Mouse (Mus musculus) thymus, adult 2 months (tissue): ENCODE results near the gene Hspa1b.

Source experiments
- CTCF ChIP-seq: fragments of 200-500 bp; IDR thresholded peaks from 2 replicates; pipeline ENCODE4 v1.5.1; 2012; ENCODE audit warnings: mild to moderate bottlenecking, control low read depth, low read length, moderate library complexity, borderline replicate concordance; ENCODE audit not compliant: control insufficient read depth, poor library complexity, insufficient read depth; ENCODE audit errors: extremely low read depth
- POLR2A ChIP-seq: fragments of 200-500 bp; IDR thresholded peaks from 2 replicates; pipeline ENCODE4 v1.6.1; 2012; ENCODE audit warnings: mild to moderate bottlenecking, low read length, control low read depth, moderate library complexity; ENCODE audit not compliant: control insufficient read depth, poor library complexity, insufficient read depth; ENCODE audit errors: extremely low read depth

- TF ChIP-seq CTCF (no peak), POLR2A (no peak)
These were observed 11.4 kb downstream of the Hspa1b start for GRCm38 (mm10) chr17:34947606-34948005.
